ENCODE assay signal across 8 mouse cellular contexts in the genomic region with DNA sequence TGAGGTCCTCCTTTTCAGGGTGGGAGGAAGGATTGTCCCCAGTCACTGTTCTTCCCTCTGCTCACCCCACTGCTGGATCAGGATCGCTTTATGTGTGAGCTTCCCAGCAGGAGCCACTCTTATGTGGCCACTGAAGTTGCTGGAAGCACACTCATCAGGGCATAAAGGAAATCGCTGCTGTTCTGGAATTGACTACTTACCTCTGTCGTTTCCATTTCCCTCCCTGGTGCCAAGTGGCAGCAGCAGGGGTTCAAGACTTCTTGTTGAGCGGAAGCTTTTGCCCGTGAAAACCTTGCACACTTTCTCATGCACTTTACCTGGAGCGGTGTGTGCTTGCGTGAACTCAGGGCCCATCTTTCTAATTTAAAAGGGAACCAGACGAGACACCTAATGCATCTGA. TPM values are rescaled to one million over a fixed set of nuclear protein-coding genes. Genes with fewer than 3 reads are reported as not detected.
A peak's percentile ranks its signal among the peaks of the same experiment; 100 is the strongest.
DNase-seq lines count a peak whose midpoint lies in the region; ATAC-seq and TF ChIP-seq lines count a peak whose summit lies in the region.

No protein-coding gene starts in this region.

- TF ChIP-seq EP300 in heart, adult 2 months (IDR thresholded peaks at IDR 0.05; ENCODE audit: insufficient read depth, low read depth, low read length) = no peak

- H3K4me2 ChIP-seq in lung, embryonic 16.5 days (ENCODE audit: low read depth, low read length) = peak overlapping the region; percentile 91
- peak overlapping the region; percentile 69 for H3K4me2 ChIP-seq in hindbrain, embryonic 16.5 days (ENCODE audit: low read length)
- peak overlapping the region; percentile 73 for H3K4me2 ChIP-seq in neural tube, embryonic 15.5 days

- no peaks in the 10 kb centered on the region for H3K79me2 ChIP-seq in heart, adult 2 months (replicated peaks; ENCODE audit: control insufficient read depth, insufficient read depth, low read length)

- DNase-seq in heart, adult 11 months = peak; percentile 71
- DNase-seq in heart, adult 2 months = no peak
- DNase-seq in lung, postnatal 36 days = no peak
- no peak for DNase-seq in left cerebral cortex, adult 8-10 months (ENCODE audit: low spot score in 2 of 2)
- no peak for DNase-seq in testis, postnatal 14 days (ENCODE audit: low spot score)

- H3K4me1 ChIP-seq in heart, adult 2 months (ENCODE audit: control insufficient read depth, insufficient read depth, low read length) = no peaks in the 10 kb centered on the region
- H3K4me1 ChIP-seq in lung, embryonic 16.5 days (replicated peaks; ENCODE audit: control insufficient read depth, insufficient read depth, low read length) = no peaks in the 10 kb centered on the region; the same call in 1 of the 2 replicates
- H3K4me1 ChIP-seq in hindbrain, embryonic 16.5 days (ENCODE audit: control insufficient read depth, insufficient read depth, low read depth, low read length) = peaks cover 4% of the 10 kb centered on the region
- H3K4me1 ChIP-seq in neural tube, embryonic 15.5 days = peaks cover 25% of the 10 kb centered on the region

- no peak overlapping the region for H3K27ac ChIP-seq in heart, adult 2 months
- H3K27ac ChIP-seq in lung, embryonic 16.5 days (ENCODE audit: low read length) = no peak overlapping the region
- H3K27ac ChIP-seq in hindbrain, embryonic 16.5 days (ENCODE audit: low read depth, low read length) = no peak overlapping the region; the same call in 1 of the 2 replicates
- peak overlapping the region; percentile 92; the same call in 1 of the 2 replicates for H3K27ac ChIP-seq in neural tube, embryonic 15.5 days (replicated peaks)

- no peak for ATAC-seq in lung, embryonic 16.5 days (ENCODE audit: low read depth)
- no peak for ATAC-seq in hindbrain, embryonic 16.5 days
- no peak for ATAC-seq in neural tube, embryonic 15.5 days (ENCODE audit: low FRiP score)

- intact Hi-C loops in heart, adult 2 months (cut with DNase I) = no loop called here

- H3K4me3 ChIP-seq in heart, adult 2 months = no peak overlapping the region
- H3K4me3 ChIP-seq in lung, embryonic 16.5 days (ENCODE audit: low read length) = no peak overlapping the region
- no peak overlapping the region for H3K4me3 ChIP-seq in hindbrain, embryonic 16.5 days (ENCODE audit: low read length)
- H3K4me3 ChIP-seq in neural tube, embryonic 15.5 days (replicated peaks) = peak overlapping the region; percentile 85

- WGBS in heart, adult 2 months = 50% methylated on average over 8 of the region's 8 CpGs
- WGBS in lung, embryonic 16.5 days = 40% methylated on average over 8 of the region's 8 CpGs
- WGBS in hindbrain, embryonic 16.5 days = 39% methylated on average over 8 of the region's 8 CpGs
- WGBS in neural tube, embryonic 15.5 days = 49% methylated on average over 8 of the region's 8 CpGs

- no peaks in the 10 kb centered on the region for H3K36me3 ChIP-seq in heart, adult 2 months (ENCODE audit: control insufficient read depth, insufficient read depth, low read length)
- no peaks in the 10 kb centered on the region for H3K36me3 ChIP-seq in lung, embryonic 16.5 days (ENCODE audit: control insufficient read depth, insufficient read depth, low read length)
- H3K36me3 ChIP-seq in hindbrain, embryonic 16.5 days (ENCODE audit: control insufficient read depth, insufficient read depth, low read length) = no peaks in the 10 kb centered on the region
- no peaks in the 10 kb centered on the region for H3K36me3 ChIP-seq in neural tube, embryonic 15.5 days

- TF ChIP-seq CTCF in heart, adult 2 months (IDR thresholded peaks at IDR 0.05) = no peak

- H3K27me3 ChIP-seq in heart, adult 2 months (ENCODE audit: control insufficient read depth, insufficient read depth, low read length) = peaks cover 3% of the 10 kb centered on the region; the same call in 1 of the 2 replicates
- H3K27me3 ChIP-seq in lung, embryonic 16.5 days (ENCODE audit: control insufficient read depth, insufficient read depth, low read depth, low read length) = peaks cover 10% of the 10 kb centered on the region
- H3K27me3 ChIP-seq in hindbrain, embryonic 16.5 days (replicated peaks; ENCODE audit: control insufficient read depth, insufficient read depth, low read length) = no peaks in the 10 kb centered on the region
- no peaks in the 10 kb centered on the region for H3K27me3 ChIP-seq in neural tube, embryonic 15.5 days (replicated peaks)

- TF ChIP-seq POLR2A in heart, adult 2 months (IDR thresholded peaks at IDR 0.05; ENCODE audit: insufficient read depth, low read depth, low read length) = no peak

- no peaks in the 10 kb centered on the region for H3K9me3 ChIP-seq in lung, embryonic 16.5 days (ENCODE audit: control insufficient read depth, low read length)
- no peaks in the 10 kb centered on the region for H3K9me3 ChIP-seq in hindbrain, embryonic 16.5 days (ENCODE audit: control insufficient read depth, low read length)
- no peaks in the 10 kb centered on the region for H3K9me3 ChIP-seq in neural tube, embryonic 15.5 days (replicated peaks)

- no peak overlapping the region for H3K9ac ChIP-seq in heart, adult 2 months (ENCODE audit: low read depth, low read length)
- H3K9ac ChIP-seq in lung, embryonic 16.5 days (ENCODE audit: low read length) = no peak overlapping the region
- no peak overlapping the region for H3K9ac ChIP-seq in hindbrain, embryonic 16.5 days (ENCODE audit: low read depth, low read length)
- no peak overlapping the region for H3K9ac ChIP-seq in neural tube, embryonic 15.5 days (replicated peaks)

RNA-seq across cellular contexts. Expression of a gene that starts 0.7 kb away (rescaled TPM):
- under 1 TPM; 0.64 to 0.68 TPM for total RNA-seq in heart, adult 2 months (2021)
- polyA plus RNA-seq in heart, adult 2 months (2012; rRNA removed) = 0.49 and 0.50 TPM in 2 replicates
- polyA plus RNA-seq in lung, embryonic 16.5 days (2015; fragmentation: Nextera tagmentation; extraction: Ambion mirVana) = 1.5 and 1.9 TPM in 2 replicates
- polyA plus RNA-seq in hindbrain, embryonic 16.5 days (2015; fragmentation: Nextera tagmentation; extraction: Ambion mirVana) = 65.4 and 73.8 TPM in 2 replicates
- polyA plus RNA-seq in neural tube, embryonic 15.5 days (2015; fragmentation: Nextera tagmentation; extraction: Ambion mirVana) = 61.8 and 80.3 TPM in 2 replicates
- total RNA-seq in left cerebral cortex, adult 8-10 months (2022) = 100 to 1,000 TPM; 179 to 201 (median 190) TPM

Comparison
In these comparisons a context has a peak if more than half of its experiments do, and no peak if none do; other contexts are left out.
1. RNA of a gene that starts 0.7 kb away (polyA plus RNA-seq): 61.8 to 80.3 TPM in neural tube, embryonic 15.5 days and 65.4 to 73.8 TPM in hindbrain, embryonic 16.5 days; 1.5 to 1.9 TPM in lung, embryonic 16.5 days and 0.49 to 0.50 TPM in heart, adult 2 months; every median in the first group is over 10 times any median in the second.
2. Peak in every context shown above with its lines, with median percentiles within 50 percentile points of each other: H3K4me2 ChIP-seq.